Mouse (Mus musculus) thymus, adult 2 months (tissue): ENCODE measurements around the gene Mycbpap. TPM values are rescaled to one million over a fixed set of nuclear protein-coding genes. Genes with fewer than 3 reads are reported as not detected.

Source experiments
- DNase-seq: peaks from one replicate; pipeline ENCODE4 v3.0.0; 2021
- H3K27ac ChIP-seq: fragments of 200-500 bp; 2 replicates; pipeline ENCODE4 v1.5.1; 2012; ENCODE audit warnings: low read length, control low read depth; ENCODE audit not compliant: control insufficient read depth, insufficient read depth
- H3K27me3 ChIP-seq: fragments of 200-500 bp; 2 replicates; pipeline ENCODE4 v1.6.1; 2012; ENCODE audit warnings: mild to moderate bottlenecking, low read length, moderate library complexity, mixed read lengths; ENCODE audit not compliant: control insufficient read depth, insufficient read depth
- H3K36me3 ChIP-seq: fragments of 200-500 bp; 2 replicates; pipeline ENCODE4 v1.6.1; 2012; ENCODE audit warnings: mild to moderate bottlenecking, low read length, moderate library complexity; ENCODE audit not compliant: control insufficient read depth, insufficient read depth
- H3K4me1 ChIP-seq: fragments of 200-500 bp; replicated peaks from 2 replicates; pipeline ENCODE4 v1.6.1; 2012; ENCODE audit warnings: low read length; ENCODE audit not compliant: control insufficient read depth, insufficient read depth
- H3K4me3 ChIP-seq: fragments of 200-500 bp; 2 replicates; pipeline ENCODE4 v1.5.1; 2012; ENCODE audit warnings: mild to moderate bottlenecking, low read length, control low read depth, moderate library complexity; ENCODE audit not compliant: control insufficient read depth, insufficient read depth
- CTCF ChIP-seq: fragments of 200-500 bp; IDR thresholded peaks from 2 replicates; pipeline ENCODE4 v1.5.1; 2012; ENCODE audit warnings: mild to moderate bottlenecking, control low read depth, low read length, moderate library complexity, borderline replicate concordance; ENCODE audit not compliant: control insufficient read depth, poor library complexity, insufficient read depth; ENCODE audit errors: extremely low read depth
- POLR2A ChIP-seq: fragments of 200-500 bp; IDR thresholded peaks from 2 replicates; pipeline ENCODE4 v1.6.1; 2012; ENCODE audit warnings: mild to moderate bottlenecking, low read length, control low read depth, moderate library complexity; ENCODE audit not compliant: control insufficient read depth, poor library complexity, insufficient read depth; ENCODE audit errors: extremely low read depth
- WGBS: fragments of 180-500 bp; shearing (Covaris S2); methylation state at CpG from one replicate; pipeline ENCODE4 v1.1.7; 2018; 5-methylcytosine and 5-hydroxymethylcytosine counted together
- polyA plus RNA-seq: library from polyadenylated mRNA; depleted of rRNA; stranded (reverse); fragments of >200 nt; gene quantifications from 2 replicates; pipeline ENCODE4 v1.2.3, GENCODE M21; 2012

The Mycbpap gene
- polyA plus RNA-seq, 1 experiment, result 0.19 TPM

- TF ChIP-seq POLR2A (no peak), CTCF (no peak)
- WGBS, result 56% methylated on average over 9 of the region's 9 CpGs
- H3K4me1 ChIP-seq, result peaks cover 16% of the 10 kb centered on the region
- H3K27me3 ChIP-seq, result peaks cover 21% of the 10 kb centered on the region
- no peak for DNase-seq
- no peak overlapping the region for H3K27ac ChIP-seq
- no peak overlapping the region for H3K4me3 ChIP-seq
- H3K36me3 ChIP-seq, result no peaks in the 10 kb centered on the region
Measured at GRCm38 (mm10) chr11:94469136-94470064, 52.1 kb downstream of the Mycbpap start.

DNA sequence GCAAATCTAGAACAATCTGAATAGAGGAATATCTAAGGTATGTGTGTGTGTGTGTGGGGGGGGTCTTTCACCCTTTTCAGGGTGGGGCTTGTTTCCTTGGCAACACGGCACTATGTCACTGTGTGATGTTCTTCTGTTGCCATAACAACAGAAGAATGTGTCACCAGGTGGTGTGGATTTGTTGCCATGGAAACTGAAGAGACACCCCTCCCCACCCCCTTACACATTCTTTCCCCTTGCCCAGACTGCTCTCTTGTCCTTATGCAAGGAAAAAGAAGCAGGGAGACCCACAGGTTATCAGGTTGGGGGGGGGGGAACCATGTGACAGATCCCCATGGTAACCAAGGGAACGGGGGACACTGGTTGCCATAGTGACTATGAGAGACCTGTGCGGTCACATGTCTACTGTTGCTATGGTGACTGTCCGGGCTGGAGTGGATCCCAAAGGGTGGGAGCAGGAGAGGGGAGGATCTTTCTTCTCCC lies 52.9 kb downstream of the Mycbpap start:
- Histone ChIP-seq H3K4me1 (peaks cover 13% of the 10 kb centered on the region), H3K27ac (no peak overlapping the region)
- WGBS, result 82% methylated on average over 4 of the region's 4 CpGs

DNA sequence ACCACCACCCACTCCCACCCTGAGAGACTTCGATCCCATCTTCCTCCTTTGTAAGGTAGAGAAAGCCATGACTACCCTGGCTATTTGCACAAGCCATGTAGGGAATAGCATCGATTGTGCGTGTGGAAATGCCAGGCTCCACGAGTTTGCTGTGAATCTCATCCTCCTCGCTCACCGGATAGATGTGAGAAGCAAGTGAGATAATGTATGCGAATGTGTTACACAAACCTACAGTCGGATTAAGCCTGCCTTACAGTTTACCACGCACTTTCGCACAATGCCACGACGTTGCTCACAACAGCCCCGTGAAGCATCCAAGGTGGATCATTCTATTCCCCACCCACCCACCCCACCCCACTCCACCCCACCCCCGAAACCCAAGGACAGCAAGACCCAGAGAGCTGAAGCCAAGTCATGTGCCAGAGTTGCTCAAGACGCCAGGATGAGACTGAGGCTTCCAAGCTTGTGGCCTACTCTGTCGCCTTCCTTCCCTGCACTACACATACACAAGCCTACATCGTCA lies 55.1 kb downstream of the Mycbpap start:
- no peak overlapping the region for H3K4me3 ChIP-seq
- 92% methylated on average over 17 of the region's 17 CpGs for WGBS
- no peak overlapping the region for H3K27ac ChIP-seq
- no peak for DNase-seq
- no peaks in the 10 kb centered on the region for H3K4me1 ChIP-seq
- no peak for TF ChIP-seq CTCF
- no peak for TF ChIP-seq POLR2A
- peaks cover 3% of the 10 kb centered on the region; the same call in 1 of the 2 replicates for H3K27me3 ChIP-seq
- no peaks in the 10 kb centered on the region for H3K36me3 ChIP-seq

More for the DNA sequence above, 52.9 kb downstream of the Mycbpap start:
- H3K4me3 ChIP-seq, result no peak overlapping the region
- no peak for DNase-seq
- no peak for TF ChIP-seq POLR2A
- TF ChIP-seq CTCF, result no peak
- peaks cover 18% of the 10 kb centered on the region for H3K27me3 ChIP-seq
- H3K36me3 ChIP-seq, result no peaks in the 10 kb centered on the region

DNA sequence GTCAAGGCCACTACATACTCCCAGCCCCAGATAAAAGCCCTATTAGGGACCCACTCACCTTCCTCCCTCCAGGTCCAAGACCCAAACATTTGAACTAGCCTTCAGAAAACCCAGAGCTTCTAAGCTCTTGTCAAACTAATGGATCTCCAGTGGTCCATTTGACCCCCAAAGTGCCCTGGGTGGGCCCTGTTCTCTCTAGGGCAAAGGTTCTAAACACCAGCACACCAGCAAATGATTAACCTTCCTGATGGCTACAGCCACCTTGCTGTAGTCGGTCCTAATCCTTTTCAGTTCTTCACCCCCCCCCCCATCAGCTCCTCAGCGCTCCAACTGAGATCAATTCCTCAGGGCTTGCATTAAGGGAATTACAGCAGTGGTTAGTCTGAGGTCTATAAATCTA lies 57.4 kb downstream of the Mycbpap start:
- no peak for DNase-seq
- no peak overlapping the region for H3K27ac ChIP-seq

DNA sequence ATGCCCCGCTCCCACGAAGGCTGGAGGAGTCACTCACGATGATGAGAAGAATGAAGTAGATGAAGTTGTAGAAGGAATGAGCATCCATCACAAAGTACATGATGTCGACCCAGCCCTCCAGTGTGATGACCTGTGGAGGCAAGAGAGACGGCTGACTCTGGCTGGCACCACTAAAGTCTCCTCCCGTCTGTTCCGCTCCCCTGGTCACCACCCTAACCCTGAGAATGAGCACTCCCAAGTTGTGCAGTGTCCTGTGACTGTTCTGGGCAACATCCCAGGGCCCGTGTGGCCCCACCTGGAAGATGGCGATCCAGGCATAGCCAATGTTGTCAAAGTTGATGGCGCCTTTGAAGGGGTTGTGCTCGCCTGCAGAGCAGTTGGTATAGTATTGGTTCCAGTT lies 59.7 kb downstream of the Mycbpap start:
- 95% methylated on average over 11 of the region's 11 CpGs for WGBS
- DNase-seq, result no peak
- TF ChIP-seq POLR2A, result no peak
- no peak for TF ChIP-seq CTCF
- Histone ChIP-seq H3K27ac (no peak overlapping the region), H3K4me3 (no peak overlapping the region), H3K27me3 (no peaks in the 10 kb centered on the region), H3K4me1 (no peaks in the 10 kb centered on the region), H3K36me3 (no peaks in the 10 kb centered on the region)

More for the DNA sequence above, 57.4 kb downstream of the Mycbpap start:
- H3K27me3 ChIP-seq, result no peaks in the 10 kb centered on the region
- H3K4me3 ChIP-seq, result no peak overlapping the region
- TF ChIP-seq CTCF (no peak), POLR2A (no peak)
- WGBS, result 81% methylated on average over 2 of the region's 2 CpGs
- no peaks in the 10 kb centered on the region for H3K4me1 ChIP-seq
- no peaks in the 10 kb centered on the region for H3K36me3 ChIP-seq

DNA sequence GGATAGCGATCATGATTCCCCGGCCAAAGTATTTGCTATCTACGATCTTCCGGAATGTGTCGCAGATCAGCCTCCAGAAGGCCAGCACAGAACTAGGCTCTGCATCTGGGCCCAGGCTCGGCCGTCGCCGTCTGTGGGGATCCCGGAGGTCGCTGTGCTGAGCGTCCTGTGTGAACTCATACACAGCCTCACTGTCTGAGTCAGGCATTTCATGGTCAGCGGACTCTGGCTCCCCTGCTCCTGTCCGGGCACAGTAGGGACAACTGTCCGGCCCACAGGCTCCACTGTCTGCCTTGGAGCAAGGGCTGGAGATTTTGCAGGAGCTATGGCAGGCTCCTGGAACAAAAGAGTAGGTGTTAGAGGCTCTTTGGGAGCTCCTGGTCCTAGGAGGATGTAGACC lies 64.5 kb downstream of the Mycbpap start:
- Histone ChIP-seq H3K27ac (no peak overlapping the region), H3K4me3 (no peak overlapping the region), H3K27me3 (no peaks in the 10 kb centered on the region), H3K36me3 (no peaks in the 10 kb centered on the region), H3K4me1 (no peaks in the 10 kb centered on the region; the same call in 1 of the 2 replicates)
- DNase-seq, result no peak
- TF ChIP-seq CTCF (no peak), POLR2A (no peak)
- WGBS, result 96% methylated on average over 15 of the region's 15 CpGs

GRCm38 (mm10) chr11:94456347-94456746 lies 65.2 kb downstream of the Mycbpap start:
- TF ChIP-seq CTCF (no peak), POLR2A (no peak)
- Histone ChIP-seq H3K36me3 (no peaks in the 10 kb centered on the region), H3K4me1 (no peaks in the 10 kb centered on the region; the same call in 1 of the 2 replicates), H3K27me3 (no peaks in the 10 kb centered on the region), H3K27ac (no peak overlapping the region), H3K4me3 (no peak overlapping the region)
- 92% methylated on average over 3 of the region's 3 CpGs for WGBS
- DNase-seq, result no peak
